Mouse (Mus musculus): ENCODE results near the gene Insyn1. TPM values are rescaled to one million over a fixed set of nuclear protein-coding genes. Genes with fewer than 3 reads are reported as not detected.
A peak's percentile ranks its signal among the peaks of the same experiment; 100 is the strongest.

Insyn1 gene
- polyA plus RNA-seq, 1 experiment from 2014 or later, result 1.2 TPM

GRCm38 (mm10) chr9:58489865-58490165, 1.4 kb downstream of the Insyn1 start:
- peaks cover 17% of the 10 kb centered on the region for H3K27me3 ChIP-seq (replicated peaks)
- 27% methylated on average over 7 of the region's 7 CpGs for WGBS
- H3K9ac ChIP-seq, result no peak overlapping the region
- no peak overlapping the region; the same call in 1 of the 2 replicates for H3K4me3 ChIP-seq (replicated peaks)
- no peak for ATAC-seq (ENCODE audit: insufficient read depth, low FRiP score, low read depth)
- H3K36me3 ChIP-seq, result no peaks in the 10 kb centered on the region
- peaks cover 10% of the 10 kb centered on the region for H3K4me1 ChIP-seq
- peak overlapping the region; percentile 96 for H3K4me2 ChIP-seq
- H3K27ac ChIP-seq, result no peak overlapping the region
- no peaks in the 10 kb centered on the region for H3K9me3 ChIP-seq

DNA sequence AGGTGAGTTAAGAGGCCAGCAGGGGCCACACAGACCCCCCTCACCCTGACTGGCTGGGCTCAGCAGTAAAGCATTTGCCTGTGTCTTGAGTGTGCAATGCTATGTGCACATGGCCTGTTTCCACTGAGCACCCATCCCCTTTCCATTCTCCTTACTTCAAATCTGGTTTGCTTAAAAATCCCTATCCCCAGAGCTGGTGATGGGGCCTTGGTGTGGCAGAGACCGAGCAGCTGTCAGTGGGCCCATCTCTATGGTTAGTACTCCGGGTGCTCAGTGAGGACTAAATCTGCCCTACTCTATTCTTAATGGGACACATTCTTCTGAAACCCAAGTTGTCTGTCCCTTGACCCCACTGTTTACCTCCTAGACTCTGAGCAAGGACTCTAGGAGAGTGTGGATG, 2.0 kb downstream of the Insyn1 start:
- Histone ChIP-seq H3K27ac (no peak overlapping the region), H3K9me3 (no peaks in the 10 kb centered on the region), H3K4me3 (replicated peaks) (no peak overlapping the region), H3K4me2 (peak overlapping the region; percentile 96; the same call in 1 of the 2 replicates), H3K36me3 (no peaks in the 10 kb centered on the region), H3K27me3 (replicated peaks) (peaks cover 17% of the 10 kb centered on the region), H3K9ac (no peak overlapping the region), H3K4me1 (peaks cover 10% of the 10 kb centered on the region)
- no peak for ATAC-seq (ENCODE audit: insufficient read depth, low FRiP score, low read depth)
- 77% methylated on average over 2 of the region's 2 CpGs for WGBS

GRCm38 (mm10) chr9:58495035-58495434, 6.6 kb downstream of the Insyn1 start:
- Histone ChIP-seq H3K27me3 (replicated peaks) (peaks cover 3% of the 10 kb centered on the region), H3K27ac (no peak overlapping the region), H3K9me3 (no peaks in the 10 kb centered on the region), H3K4me2 (no peak overlapping the region), H3K4me3 (replicated peaks) (no peak overlapping the region), H3K4me1 (peaks cover 2% of the 10 kb centered on the region), H3K36me3 (no peaks in the 10 kb centered on the region), H3K9ac (no peak overlapping the region)
- no peak for ATAC-seq (ENCODE audit: insufficient read depth, low FRiP score, low read depth)
- 54% methylated on average over 2 of the region's 2 CpGs for WGBS

DNA sequence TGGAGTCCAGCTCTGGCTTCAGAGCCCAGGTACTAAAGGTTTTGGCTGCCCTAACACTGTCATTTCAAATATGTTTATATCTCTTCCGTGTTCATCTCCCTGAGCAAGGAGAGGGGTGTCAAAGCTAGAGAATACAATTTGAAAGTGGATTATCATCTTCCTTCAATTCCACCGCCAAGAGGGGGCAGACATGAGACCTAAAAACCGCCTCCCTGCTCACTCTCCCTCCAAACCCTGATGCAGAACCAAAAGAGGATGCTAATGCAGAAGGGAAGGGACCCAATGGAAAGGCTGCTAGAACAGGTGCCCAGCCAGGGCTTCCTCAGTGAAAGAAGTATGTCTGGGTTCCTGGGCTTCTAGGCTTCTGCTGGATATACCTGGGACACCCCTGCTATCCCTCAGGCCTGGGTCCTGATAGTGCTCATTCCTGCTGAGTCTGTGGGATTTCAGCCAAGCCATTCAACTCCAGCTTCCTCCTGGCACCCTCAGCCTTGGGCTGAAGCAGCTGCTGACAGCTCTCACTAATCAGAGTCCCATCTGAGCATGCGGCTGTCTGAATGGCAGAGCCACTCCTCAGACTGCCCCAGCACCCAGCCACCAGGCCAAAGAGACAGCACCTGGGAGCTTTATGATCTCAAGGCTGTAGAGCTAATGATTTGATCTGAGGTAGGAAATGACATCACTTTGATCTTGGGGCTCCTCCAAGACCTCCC, 8.2 kb downstream of the Insyn1 start:
- Histone ChIP-seq H3K27ac (no peak overlapping the region), H3K9ac (no peak overlapping the region), H3K4me3 (replicated peaks) (no peak overlapping the region), H3K4me2 (no peak overlapping the region), H3K36me3 (no peaks in the 10 kb centered on the region), H3K27me3 (replicated peaks) (no peaks in the 10 kb centered on the region), H3K4me1 (no peaks in the 10 kb centered on the region), H3K9me3 (no peaks in the 10 kb centered on the region)
- no peak for ATAC-seq (ENCODE audit: insufficient read depth, low FRiP score, low read depth)
- 27% methylated on average over 4 of the region's 4 CpGs for WGBS

GRCm38 (mm10) chr9:58497942-58498341, 9.5 kb downstream of the Insyn1 start:
- no peak for ATAC-seq (ENCODE audit: insufficient read depth, low FRiP score, low read depth)
- no peaks in the 10 kb centered on the region for H3K27me3 ChIP-seq (replicated peaks)
- no peaks in the 10 kb centered on the region for H3K36me3 ChIP-seq
- H3K9me3 ChIP-seq, result no peaks in the 10 kb centered on the region
- no peak overlapping the region for H3K9ac ChIP-seq
- no peak overlapping the region for H3K4me2 ChIP-seq
- H3K4me3 ChIP-seq (replicated peaks), result no peak overlapping the region
- 58% methylated on average over 4 of the region's 4 CpGs for WGBS
- H3K27ac ChIP-seq, result no peak overlapping the region
- H3K4me1 ChIP-seq, result no peaks in the 10 kb centered on the region

DNA sequence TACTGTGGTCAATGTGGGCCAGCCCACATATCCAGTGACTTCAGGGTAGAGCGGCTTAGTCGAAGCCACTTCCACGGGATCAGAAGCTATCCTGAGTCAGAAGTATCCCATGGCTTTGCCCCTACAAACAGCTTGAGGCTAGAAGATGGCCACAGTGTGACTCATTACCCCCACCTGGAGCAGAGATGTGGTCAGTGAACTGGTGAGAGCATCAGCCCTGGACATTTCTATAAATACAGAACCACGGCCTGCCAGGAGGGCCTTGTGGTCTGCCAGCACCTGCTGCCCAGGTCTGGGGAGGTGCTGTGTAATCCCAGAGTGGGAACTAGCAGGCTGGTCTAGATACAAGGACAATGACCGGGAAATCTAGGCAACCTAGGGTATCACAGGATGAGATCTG, 12.5 kb downstream of the Insyn1 start:
- ATAC-seq (ENCODE audit: insufficient read depth, low FRiP score, low read depth), result no peak
- H3K36me3 ChIP-seq, result no peaks in the 10 kb centered on the region
- no peaks in the 10 kb centered on the region for H3K4me1 ChIP-seq
- 87% methylated on average over 5 of the region's 5 CpGs for WGBS
- H3K4me2 ChIP-seq, result no peak overlapping the region
- H3K27me3 ChIP-seq (replicated peaks), result no peaks in the 10 kb centered on the region
- no peak overlapping the region for H3K4me3 ChIP-seq (replicated peaks)
- H3K9ac ChIP-seq, result no peak overlapping the region
- no peak overlapping the region for H3K27ac ChIP-seq
- H3K9me3 ChIP-seq, result no peaks in the 10 kb centered on the region

DNA sequence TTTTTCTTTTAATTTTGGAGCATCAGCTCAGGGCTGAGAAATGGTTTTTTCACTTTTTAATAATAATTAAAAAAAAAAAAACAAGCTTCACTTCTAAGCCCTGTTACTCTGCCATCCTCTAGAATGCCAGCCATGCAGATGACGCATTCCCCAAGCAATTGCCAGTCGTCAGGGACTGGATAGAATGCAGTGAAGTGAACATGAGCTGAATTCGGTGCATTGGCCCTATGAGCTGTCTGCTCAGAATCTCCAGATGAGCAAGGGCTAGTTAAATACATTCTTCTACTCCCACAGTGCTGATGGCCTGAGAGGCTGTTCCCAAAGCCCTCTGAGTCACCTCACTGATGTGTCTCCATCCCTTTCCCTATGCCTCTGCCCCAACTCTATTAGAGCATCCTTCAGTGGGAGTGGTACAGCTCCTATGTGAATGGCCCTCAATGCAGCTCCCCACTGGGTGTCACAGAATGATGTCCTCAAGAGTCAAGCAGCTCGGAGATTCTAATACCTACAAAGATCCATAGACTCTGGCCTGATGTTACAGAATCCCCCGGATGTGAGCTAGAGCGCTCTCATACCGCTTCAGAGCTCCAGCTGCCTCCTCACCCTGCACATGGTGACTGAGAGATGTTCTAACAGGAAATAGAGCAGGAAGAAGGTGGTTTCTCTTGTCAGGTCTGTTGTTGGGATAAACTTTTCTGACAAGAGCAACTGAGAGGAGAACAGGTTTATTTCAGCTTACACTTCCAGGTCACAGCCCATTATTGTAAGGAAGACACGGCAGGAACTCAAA, 19.0 kb downstream of the Insyn1 start:
- WGBS, result 75% methylated on average over 8 of the region's 8 CpGs
- no peaks in the 10 kb centered on the region for H3K27me3 ChIP-seq (replicated peaks)
- no peaks in the 10 kb centered on the region for H3K36me3 ChIP-seq
- H3K9me3 ChIP-seq, result no peaks in the 10 kb centered on the region
- H3K9ac ChIP-seq, result no peak overlapping the region
- no peaks in the 10 kb centered on the region for H3K4me1 ChIP-seq
- H3K27ac ChIP-seq, result no peak overlapping the region
- H3K4me3 ChIP-seq (replicated peaks), result no peak overlapping the region
- no peak for ATAC-seq (ENCODE audit: insufficient read depth, low FRiP score, low read depth)
- no peak overlapping the region for H3K4me2 ChIP-seq

GRCm38 (mm10) chr9:58510452-58510851, 22.0 kb downstream of the Insyn1 start:
- no peak overlapping the region for H3K9ac ChIP-seq
- WGBS, result 88% methylated on average over 5 of the region's 5 CpGs
- no peak overlapping the region for H3K4me2 ChIP-seq
- H3K4me1 ChIP-seq, result no peaks in the 10 kb centered on the region
- H3K27me3 ChIP-seq (replicated peaks), result no peaks in the 10 kb centered on the region
- H3K9me3 ChIP-seq, result no peaks in the 10 kb centered on the region
- no peak overlapping the region for H3K4me3 ChIP-seq (replicated peaks)
- H3K36me3 ChIP-seq, result no peaks in the 10 kb centered on the region
- no peak overlapping the region for H3K27ac ChIP-seq
- no peak for ATAC-seq (ENCODE audit: insufficient read depth, low FRiP score, low read depth)

GRCm38 (mm10) chr9:58513749-58514148, 25.3 kb downstream of the Insyn1 start:
- no peak for ATAC-seq (ENCODE audit: insufficient read depth, low FRiP score, low read depth)
- Histone ChIP-seq H3K4me1 (no peaks in the 10 kb centered on the region; the same call in 1 of the 2 replicates), H3K9ac (no peak overlapping the region), H3K4me3 (replicated peaks) (no peak overlapping the region), H3K36me3 (no peaks in the 10 kb centered on the region), H3K27ac (no peak overlapping the region), H3K9me3 (no peaks in the 10 kb centered on the region), H3K27me3 (replicated peaks) (no peaks in the 10 kb centered on the region), H3K4me2 (no peak overlapping the region)
- WGBS, result 49% methylated on average over 5 of the region's 5 CpGs

DNA sequence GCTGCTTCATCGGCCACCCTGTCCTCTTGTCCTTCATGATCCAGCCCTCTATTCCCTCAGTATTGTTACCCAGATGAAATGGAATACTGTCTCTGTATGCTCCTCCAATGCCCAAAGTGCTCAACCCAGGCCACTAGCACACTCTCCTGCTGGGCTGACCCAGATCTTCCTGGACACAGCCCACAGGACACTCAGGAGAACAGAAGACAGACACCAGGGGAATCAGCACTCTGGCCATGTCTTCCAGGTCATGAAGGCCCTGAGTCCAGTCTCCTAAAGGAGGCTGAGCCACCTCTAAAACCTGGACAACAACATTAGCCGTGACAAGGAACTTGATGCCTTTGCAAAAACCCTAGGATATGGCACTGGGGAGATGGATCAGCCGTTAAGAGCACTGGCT, 28.1 kb downstream of the Insyn1 start:
- Histone ChIP-seq H3K9me3 (no peaks in the 10 kb centered on the region), H3K9ac (no peak overlapping the region), H3K4me3 (replicated peaks) (no peak overlapping the region), H3K27me3 (replicated peaks) (no peaks in the 10 kb centered on the region), H3K27ac (no peak overlapping the region), H3K4me1 (no peaks in the 10 kb centered on the region; the same call in 1 of the 2 replicates), H3K4me2 (no peak overlapping the region), H3K36me3 (no peaks in the 10 kb centered on the region)
- no peak for ATAC-seq (ENCODE audit: insufficient read depth, low FRiP score, low read depth)
- WGBS, result 78% methylated on average over 3 of the region's 3 CpGs

DNA sequence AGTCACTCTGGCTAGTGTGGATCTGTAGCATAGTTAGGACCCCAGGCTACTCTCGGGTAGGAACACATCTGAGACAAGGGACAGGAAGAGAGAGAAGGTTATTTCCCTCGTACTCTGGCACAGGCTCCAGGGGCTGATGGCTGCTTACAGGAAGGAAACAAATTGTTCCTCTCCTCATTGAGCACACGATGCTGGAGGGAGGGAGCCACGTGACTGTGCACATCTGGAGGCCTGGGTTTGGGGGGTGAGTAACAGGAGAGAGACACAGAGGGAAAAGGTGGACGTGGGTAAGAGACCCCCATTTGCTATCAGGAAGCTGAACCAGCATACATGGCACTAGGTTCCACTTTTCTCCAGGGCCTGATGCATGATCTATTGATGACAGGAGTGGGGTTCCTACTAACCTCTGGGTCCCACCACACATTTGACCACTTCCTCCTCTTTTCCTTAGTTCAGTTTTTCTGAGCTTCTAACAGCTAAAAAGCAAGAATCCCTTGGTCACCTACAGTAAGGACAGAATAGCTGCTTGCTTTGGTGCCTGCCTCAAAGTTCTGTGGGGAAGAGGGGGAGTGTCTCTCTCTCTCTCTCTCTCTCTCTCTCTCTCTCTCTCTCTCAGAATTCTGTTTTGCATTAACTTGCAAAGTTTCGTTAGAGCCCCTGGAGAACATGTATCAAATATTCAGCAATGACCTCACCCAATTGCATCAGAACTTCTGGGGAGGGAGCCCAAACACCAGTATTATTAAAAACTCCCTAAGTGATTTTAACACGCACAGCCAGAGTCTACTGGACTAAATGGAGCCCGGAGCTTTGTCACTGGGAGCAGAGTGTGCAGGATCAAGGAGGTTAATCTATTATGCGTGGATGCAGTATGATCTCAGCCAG, 29.7 kb downstream of the Insyn1 start:
- no peaks in the 10 kb centered on the region for H3K27me3 ChIP-seq (replicated peaks)
- WGBS, result 31% methylated on average over 9 of the region's 9 CpGs
- no peak overlapping the region for H3K4me2 ChIP-seq
- H3K4me3 ChIP-seq (replicated peaks), result no peak overlapping the region
- no peaks in the 10 kb centered on the region for H3K36me3 ChIP-seq
- H3K4me1 ChIP-seq, result no peaks in the 10 kb centered on the region; the same call in 1 of the 2 replicates
- no peak overlapping the region for H3K27ac ChIP-seq
- H3K9me3 ChIP-seq, result no peaks in the 10 kb centered on the region
- ATAC-seq (ENCODE audit: insufficient read depth, low FRiP score, low read depth), result no peak
- H3K9ac ChIP-seq, result no peak overlapping the region

DNA sequence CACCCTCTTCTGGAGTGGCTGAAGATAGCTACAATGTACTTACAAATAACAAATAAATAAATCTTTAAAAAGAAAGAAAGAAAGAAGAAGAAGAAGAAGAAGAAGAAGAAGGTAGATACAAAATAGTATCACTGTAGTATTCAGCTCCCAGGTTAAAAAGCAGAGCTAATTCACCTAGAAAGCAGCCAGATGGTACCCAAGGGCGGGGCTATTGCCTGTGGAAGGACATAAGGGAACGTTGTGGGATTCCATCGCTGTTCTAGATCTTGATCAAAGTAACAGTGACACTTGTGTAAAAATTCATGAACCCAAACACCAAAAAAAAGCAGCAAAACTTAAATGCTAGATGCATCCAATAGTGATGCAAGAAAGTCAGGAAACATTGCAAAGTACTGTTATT, 31.6 kb downstream of the Insyn1 start:
- no peak overlapping the region for H3K4me2 ChIP-seq
- 74% methylated on average over 3 of the region's 3 CpGs for WGBS
- no peaks in the 10 kb centered on the region; the same call in 1 of the 2 replicates for H3K4me1 ChIP-seq
- H3K9ac ChIP-seq, result no peak overlapping the region
- H3K36me3 ChIP-seq, result 0 out of 2 replicates have a peak, but pooled peaks cover 4% of the 10 kb centered on the region
- ATAC-seq (ENCODE audit: insufficient read depth, low FRiP score, low read depth), result no peak
- H3K4me3 ChIP-seq (replicated peaks), result no peak overlapping the region
- H3K27me3 ChIP-seq (replicated peaks), result no peaks in the 10 kb centered on the region
- H3K27ac ChIP-seq, result no peak overlapping the region
- H3K9me3 ChIP-seq, result no peaks in the 10 kb centered on the region
